9 mouse cellular contexts compared by ENCODE assay signal in genomic region chr11:68946806-68947440, GRCm38 (mm10). TPM values are rescaled to one million over a fixed set of nuclear protein-coding genes. Genes with fewer than 3 reads are reported as not detected.
DNase-seq lines count a peak whose midpoint lies in the region; ATAC-seq and TF ChIP-seq lines count a peak whose summit lies in the region.
"Had no signal": no experiment of that assay in that cellular context is flagged by ENCODE, and none has a peak within 500 bp of the region (broad histone marks: within the 10 kb centered on the region; RNA-seq: fewer than 3 reads in every experiment).

No protein-coding gene starts in this region.

- H3K27ac ChIP-seq in forebrain, postnatal 0 days (ENCODE audit: low read depth, low read length), result peak overlapping the region; percentile 62
- no peak overlapping the region for H3K27ac ChIP-seq in midbrain, embryonic 10.5 days (replicated peaks)

- no peak for DNase-seq in cerebellum, adult 8-10 months
- DNase-seq in 416B (ENCODE audit: low read depth), result peak; percentile 25
- peak; percentile 10 for DNase-seq in forebrain, postnatal 0 days
- DNase-seq in midbrain, embryonic 10.5 days (ENCODE audit: low spot score), result no peak
- no peak for DNase-seq in gastrocnemius, adult 8-10 months (ENCODE audit: low spot score in 2 of 2)
- DNase-seq in thymus, adult 18-20 months, result no peak

- H3K4me3 ChIP-seq in forebrain, postnatal 0 days (ENCODE audit: low read depth, low read length), result peak overlapping the region; percentile 33
- H3K4me3 ChIP-seq in midbrain, embryonic 10.5 days, result peak overlapping the region; percentile 28

- H3K36me3 ChIP-seq in forebrain, postnatal 0 days (ENCODE audit: insufficient read depth), result no peaks in the 10 kb centered on the region
- H3K36me3 ChIP-seq in midbrain, embryonic 10.5 days, result no peaks in the 10 kb centered on the region

- H3K4me1 ChIP-seq in forebrain, postnatal 0 days (ENCODE audit: insufficient read depth), result no peaks in the 10 kb centered on the region
- H3K4me1 ChIP-seq in midbrain, embryonic 10.5 days, result peaks cover 12% of the 10 kb centered on the region

- TF ChIP-seq CTCF in forebrain, postnatal 0 days (IDR thresholded peaks at IDR 0.05; ENCODE audit: low read depth), result no peak

- H3K4me2 ChIP-seq in forebrain, postnatal 0 days (ENCODE audit: low read depth), result peak overlapping the region; percentile 51

- no peaks in the 10 kb centered on the region for H3K9me3 ChIP-seq in forebrain, postnatal 0 days (ENCODE audit: low read length)
- no peaks in the 10 kb centered on the region for H3K9me3 ChIP-seq in midbrain, embryonic 10.5 days (replicated peaks)

- H3K9ac ChIP-seq in forebrain, postnatal 0 days, result peak overlapping the region; percentile 44

- ATAC-seq in cerebellum, adult (ENCODE audit: insufficient number of reproducible peaks, low FRiP score, low TSS enrichment), result peak; percentile 37; the same call in 1 of the 2 replicates
- peak; percentile 53 for ATAC-seq in forebrain, postnatal 0 days
- ATAC-seq in inflammation-experienced regulatory T-cells, adult 6 months, result no peak

- WGBS in forebrain, postnatal 0 days, result 10% methylated on average over 14 of the region's 16 CpGs
- WGBS in midbrain, embryonic 10.5 days, result 6% methylated on average over 14 of the region's 16 CpGs

- no peaks in the 10 kb centered on the region for H3K27me3 ChIP-seq in forebrain, postnatal 0 days (ENCODE audit: insufficient read depth, low read length)
- H3K27me3 ChIP-seq in midbrain, embryonic 10.5 days (ENCODE audit: low read depth, poor library complexity, severe bottlenecking), result peaks cover 49% of the 10 kb centered on the region

RNA-seq across cellular contexts. Expression of gene Arhgef15, which starts 10.4 kb away (rescaled TPM):
- 12.0 and 13.8 TPM in 2 replicates for total RNA-seq in forebrain, postnatal 0 days (2014; rRNA removed)
- polyA plus RNA-seq in forebrain, postnatal 0 days (2015; fragmentation: Nextera tagmentation; extraction: Ambion mirVana), result 9.6 and 17.8 TPM in 2 replicates
- 6.4 and 6.6 TPM in 2 replicates for polyA plus RNA-seq in midbrain, embryonic 10.5 days (2016; fragmentation: Nextera tagmentation; extraction: Ambion mirVana)
- total RNA-seq in gastrocnemius, adult 8-10 months (2022), result 1 to 10 TPM; 5.3 to 8.1 (median 6.6) TPM
- under 1 TPM in 1 of 3 experiments, not detected in 2; 0.21 TPM for polyA plus RNA-seq in inflammation-experienced regulatory T-cells, adult 6 months (2017; shearing (Covaris generic))

RNA-seq across cellular contexts. Expression of gene Odf4, which starts 20.0 kb away (rescaled TPM):
- total RNA-seq in forebrain, postnatal 0 days (2014; rRNA removed), result 0.77 and 2.0 TPM in 2 replicates
- polyA plus RNA-seq in forebrain, postnatal 0 days (2015; fragmentation: Nextera tagmentation; extraction: Ambion mirVana), result 0.42 TPM in 1 of 2 replicates, not detected in the other
- not detected in 2 replicates for polyA plus RNA-seq in midbrain, embryonic 10.5 days (2016; fragmentation: Nextera tagmentation; extraction: Ambion mirVana)
- not detected for total RNA-seq in gastrocnemius, adult 8-10 months (2022)
- polyA plus RNA-seq in inflammation-experienced regulatory T-cells, adult 6 months (2017; shearing (Covaris generic)), result not detected
- polyA plus RNA-seq: limb, embryonic 11.5 days had no signal

RNA-seq across cellular contexts. Expression of gene Slc25a35, which starts 21.0 kb away (rescaled TPM):
- 1.3 and 1.4 TPM in 2 replicates for total RNA-seq in forebrain, postnatal 0 days (2014; rRNA removed)
- 1.3 and 1.4 TPM in 2 replicates for polyA plus RNA-seq in forebrain, postnatal 0 days (2015; fragmentation: Nextera tagmentation; extraction: Ambion mirVana)
- polyA plus RNA-seq in midbrain, embryonic 10.5 days (2016; fragmentation: Nextera tagmentation; extraction: Ambion mirVana), result 2.0 and 2.1 TPM in 2 replicates
- 1 to 10 TPM; 3.5 to 4.8 (median 4.3) TPM for total RNA-seq in gastrocnemius, adult 8-10 months (2022)
- polyA plus RNA-seq in inflammation-experienced regulatory T-cells, adult 6 months (2017; shearing (Covaris generic)), result 1 to 10 TPM; 7.0 to 8.3 (median 7.6) TPM

RNA-seq across cellular contexts. Expression of gene Rangrf, which starts 28.1 kb away (rescaled TPM):
- total RNA-seq in forebrain, postnatal 0 days (2014; rRNA removed), result 21.7 and 28.9 TPM in 2 replicates
- polyA plus RNA-seq in forebrain, postnatal 0 days (2015; fragmentation: Nextera tagmentation; extraction: Ambion mirVana), result 23.7 and 25.6 TPM in 2 replicates
- 68.4 and 84.6 TPM in 2 replicates for polyA plus RNA-seq in midbrain, embryonic 10.5 days (2016; fragmentation: Nextera tagmentation; extraction: Ambion mirVana)
- total RNA-seq in gastrocnemius, adult 8-10 months (2022), result 10 to 100 TPM; 59.5 to 84.1 (median 69.6) TPM
- 10 to 100 TPM; 13.7 to 72.0 (median 38.3) TPM for polyA plus RNA-seq in inflammation-experienced regulatory T-cells, adult 6 months (2017; shearing (Covaris generic))

RNA-seq across cellular contexts. Expression of gene Rpl26, which starts 45.5 kb away (rescaled TPM):
- total RNA-seq in forebrain, postnatal 0 days (2014; rRNA removed), result 1,229 and 1,850 TPM in 2 replicates
- 585 and 820 TPM in 2 replicates for polyA plus RNA-seq in forebrain, postnatal 0 days (2015; fragmentation: Nextera tagmentation; extraction: Ambion mirVana)
- polyA plus RNA-seq in midbrain, embryonic 10.5 days (2016; fragmentation: Nextera tagmentation; extraction: Ambion mirVana), result 856 and 1,017 TPM in 2 replicates
- total RNA-seq in gastrocnemius, adult 8-10 months (2022), result 100 to 1,000 TPM; 671 to 819 (median 724) TPM
- polyA plus RNA-seq in inflammation-experienced regulatory T-cells, adult 6 months (2017; shearing (Covaris generic)), result 1,000 to 10,000 TPM; 1,371 to 2,270 (median 2,196) TPM

Comparison
In these comparisons a context has a peak if more than half of its experiments do, and no peak if none do; other contexts are left out.
1. DNase-seq: peak in 416B (single experiment) and forebrain, postnatal 0 days (single experiment); none in cerebellum, adult 8-10 months (single experiment), midbrain, embryonic 10.5 days (single experiment), gastrocnemius, adult 8-10 months (0 of 2) and thymus, adult 18-20 months (0 of 2).